Mouse (Mus musculus) liver, embryonic 13.5 days (tissue): Measurements from ENCODE around the gene Ankrd34a. TPM values are rescaled to one million over a fixed set of nuclear protein-coding genes. Genes with fewer than 3 reads are reported as not detected.

Source experiments
- ATAC-seq: fragments of 200-750 bp; cut with Nextera tagmentation; 2 replicates; pipeline ENCODE4 v1.8.0; 2017; ENCODE audit warnings: low read depth, mild to moderate bottlenecking, moderate number of reproducible peaks, moderate library complexity
- DNase-seq: peaks from one replicate; pipeline ENCODE4 v3.0.0; 2022
- H3K27ac ChIP-seq: fragments of 300-500 bp; sonication (generic); 2 replicates; pipeline ENCODE4 v1.5.1; 2015; ENCODE audit warnings: moderate library complexity, mild to moderate bottlenecking, inconsistent platforms
- H3K27me3 ChIP-seq: fragments of 300-500 bp; sonication (generic); 2 replicates; pipeline ENCODE4 v1.6.1; 2015; ENCODE audit warnings: mild to moderate bottlenecking, inconsistent platforms
- H3K36me3 ChIP-seq: fragments of 300-500 bp; sonication (generic); 2 replicates; pipeline ENCODE4 v1.6.1; 2015; ENCODE audit warnings: mild to moderate bottlenecking, inconsistent platforms
- H3K4me1 ChIP-seq: fragments of 300-500 bp; sonication (generic); replicated peaks from 2 replicates; pipeline ENCODE4 v1.6.1; 2015; ENCODE audit warnings: inconsistent platforms
- H3K4me2 ChIP-seq: fragments of 300-500 bp; sonication (generic); 2 replicates; pipeline ENCODE4 v1.6.1; 2015; ENCODE audit warnings: inconsistent platforms, mild to moderate bottlenecking, moderate library complexity
- H3K4me3 ChIP-seq: fragments of 300-500 bp; sonication (generic); replicated peaks from 2 replicates; pipeline ENCODE4 v1.5.1; 2015; ENCODE audit warnings: mild to moderate bottlenecking, inconsistent platforms
- H3K9ac ChIP-seq: fragments of 300-500 bp; sonication (generic); 2 replicates; pipeline ENCODE4 v1.6.1; 2015; ENCODE audit warnings: mild to moderate bottlenecking, inconsistent platforms
- H3K9me3 ChIP-seq: fragments of 300-500 bp; sonication (generic); replicated peaks from 2 replicates; pipeline ENCODE4 v1.6.1; 2016; ENCODE audit warnings: inconsistent platforms
- WGBS: fragments of 180-500 bp; shearing (Covaris S2); methylation state at CpG from one replicate; pipeline ENCODE4 v1.1.7; 2015; ENCODE audit not compliant: insufficient replicate concordance; 5-methylcytosine and 5-hydroxymethylcytosine counted together
- polyA plus RNA-seq: library from polyadenylated mRNA; unstranded; fragments of >200 nt; fragmentation: Nextera tagmentation; extraction: Ambion mirVana; gene quantifications from 2 replicates; pipeline ENCODE4 v1.2.1, GENCODE M21; 2015

Ankrd34a gene
- 0.12 and 0.14 TPM in 2 replicates for polyA plus RNA-seq

DNA sequence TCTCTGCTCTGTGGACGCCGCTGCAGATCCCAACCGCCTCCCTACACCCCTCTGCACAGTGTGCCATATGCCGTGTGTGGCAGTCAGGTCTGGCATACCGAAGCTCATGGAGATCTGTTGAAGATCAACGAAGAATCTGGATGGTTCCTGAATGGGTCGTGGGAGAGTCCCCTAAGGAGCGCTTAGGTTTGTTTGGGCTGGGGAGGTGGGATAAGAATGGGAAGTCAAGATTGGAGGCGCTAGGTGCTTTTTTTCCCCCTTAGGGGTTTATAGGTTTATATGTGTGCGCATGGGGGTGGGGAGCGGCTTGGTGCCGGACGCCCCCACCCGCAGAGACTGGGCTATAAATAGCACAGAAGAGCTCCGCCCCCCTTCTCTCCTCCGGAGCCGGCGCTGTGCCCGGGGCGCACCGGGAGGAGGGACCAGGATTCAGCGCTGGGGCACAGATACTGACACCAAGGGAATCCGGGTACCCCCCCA, at the start of gene Ankrd34a:
TSS of gene Ankrd34a (plus strand) at position 409 of the 480 bp plus-strand sequence.
- ATAC-seq: no peak
- Histone ChIP-seq H3K27me3 (peaks cover 67% of the 10 kb centered on the region), H3K9ac (peak within 1 kb of the TSS; percentile 56), H3K9me3 (no peaks in the 10 kb centered on the region), H3K4me2 (peak within 1 kb of the TSS; percentile 68), H3K36me3 (no peaks in the 10 kb centered on the region), H3K4me1 (peaks cover 59% of the 10 kb centered on the region), H3K4me3 (peak within 1 kb of the TSS; percentile 53), H3K27ac (no peak within 1 kb of the TSS)
- WGBS: 5% methylated on average over 20 of the region's 23 CpGs
- no peak for DNase-seq

- ATAC-seq (no peak), DNase-seq (no peak)
- Histone ChIP-seq H3K4me1 (peaks cover 9% of the 10 kb centered on the region), H3K27me3 (peaks cover 4% of the 10 kb centered on the region; the same call in 1 of the 2 replicates), H3K27ac (no peak overlapping the region), H3K36me3 (no peaks in the 10 kb centered on the region), H3K4me2 (no peak overlapping the region), H3K4me3 (no peak overlapping the region), H3K9me3 (no peaks in the 10 kb centered on the region), H3K9ac (no peak overlapping the region)
- 47% methylated on average over 4 of the region's 4 CpGs for WGBS
Observed at GRCm38 (mm10) chr3:96546880-96547279, 49.6 kb upstream of the Ankrd34a start.

DNA sequence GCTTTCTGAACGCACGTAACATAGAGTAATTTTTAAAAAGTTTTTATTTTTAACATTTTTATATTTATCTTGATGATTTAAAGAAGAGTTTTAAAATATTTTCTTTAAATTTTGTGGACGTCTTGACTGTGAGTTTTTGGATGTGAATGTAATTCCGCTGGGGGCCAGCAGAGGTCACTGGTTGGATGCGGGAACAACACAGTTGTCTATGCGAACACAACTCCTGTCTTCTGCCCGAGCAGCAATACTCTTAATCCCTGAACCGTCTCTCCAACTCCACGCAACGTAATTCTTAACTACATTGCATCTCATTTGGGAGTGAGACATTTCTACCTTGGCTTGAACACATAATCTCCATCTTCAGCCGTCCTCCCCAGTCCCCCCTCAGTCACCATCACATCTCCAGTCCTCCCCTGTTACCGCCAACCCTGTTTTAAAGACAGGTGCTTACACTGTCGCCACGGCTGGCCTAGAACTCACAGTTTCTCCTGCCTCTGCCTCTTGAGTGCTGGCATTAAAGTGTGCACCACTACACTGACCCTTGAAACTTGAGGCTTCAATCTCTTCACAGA, 49.0 kb upstream of the Ankrd34a start:
- Histone ChIP-seq H3K9ac (no peak overlapping the region), H3K9me3 (no peaks in the 10 kb centered on the region), H3K4me1 (peaks cover 9% of the 10 kb centered on the region), H3K4me3 (no peak overlapping the region), H3K4me2 (0 out of 2 replicates have a peak overlapping the region, but pooled peaks have one; percentile 13), H3K27ac (no peak overlapping the region), H3K36me3 (no peaks in the 10 kb centered on the region), H3K27me3 (peaks cover 4% of the 10 kb centered on the region; the same call in 1 of the 2 replicates)
- WGBS: 12% methylated on average over 14 of the region's 14 CpGs
- DNase-seq (peak; percentile 55), ATAC-seq (no peak)

DNA sequence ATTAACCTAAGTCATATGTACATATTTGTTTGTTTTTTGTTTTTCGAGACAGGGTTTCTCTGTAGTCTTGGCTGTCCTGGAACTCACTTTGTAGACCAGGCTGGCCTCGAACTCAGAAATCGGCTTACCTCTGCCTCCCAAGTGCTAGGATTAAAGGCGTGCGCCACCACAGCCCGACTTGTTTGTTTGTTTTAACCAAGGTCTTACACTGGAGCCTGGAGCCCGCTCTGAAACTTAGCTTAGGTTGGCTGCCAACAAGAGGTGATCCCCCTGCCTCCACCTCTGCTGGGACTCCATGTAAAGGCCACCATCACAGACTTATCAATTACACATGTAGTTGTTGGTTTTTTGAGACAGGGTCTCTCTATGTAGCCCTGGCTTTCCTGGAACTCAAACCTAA, 47.6 kb upstream of the Ankrd34a start:
- peaks cover 4% of the 10 kb centered on the region; the same call in 1 of the 2 replicates for H3K27me3 ChIP-seq
- no peaks in the 10 kb centered on the region for H3K9me3 ChIP-seq
- H3K4me2 ChIP-seq: no peak overlapping the region
- ATAC-seq (no peak), DNase-seq (no peak)
- no peaks in the 10 kb centered on the region for H3K36me3 ChIP-seq
- 73% methylated on average over 7 of the region's 7 CpGs for WGBS
- no peak overlapping the region for H3K9ac ChIP-seq
- H3K4me3 ChIP-seq: no peak overlapping the region
- peaks cover 11% of the 10 kb centered on the region for H3K4me1 ChIP-seq
- no peak overlapping the region for H3K27ac ChIP-seq

DNA sequence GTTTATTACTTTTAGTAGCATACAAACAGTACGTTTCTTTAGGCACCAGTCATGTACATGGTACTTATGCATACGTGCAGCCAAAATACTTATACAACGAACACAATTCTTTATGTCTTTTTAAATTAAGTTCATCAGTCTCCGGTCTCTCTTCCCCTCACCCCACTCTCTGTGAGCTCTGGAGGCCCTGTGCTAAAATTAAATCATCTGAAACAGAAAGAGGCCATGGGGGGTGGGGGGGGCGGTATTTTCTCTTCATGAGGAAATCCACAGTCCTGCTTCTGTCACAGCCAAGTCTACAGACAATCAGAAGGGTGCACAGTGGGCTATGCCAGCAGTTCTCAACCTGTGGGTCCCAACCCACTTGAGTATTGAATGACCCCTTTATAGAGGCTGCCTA, 47.1 kb upstream of the Ankrd34a start:
- H3K36me3 ChIP-seq: no peaks in the 10 kb centered on the region
- ATAC-seq (no peak), DNase-seq (no peak)
- 61% methylated on average over 5 of the region's 5 CpGs for WGBS
- H3K9me3 ChIP-seq: no peaks in the 10 kb centered on the region
- H3K9ac ChIP-seq: no peak overlapping the region
- no peaks in the 10 kb centered on the region for H3K27me3 ChIP-seq
- no peak overlapping the region for H3K27ac ChIP-seq
- peaks cover 13% of the 10 kb centered on the region for H3K4me1 ChIP-seq
- no peak overlapping the region for H3K4me3 ChIP-seq
- no peak overlapping the region for H3K4me2 ChIP-seq

DNA sequence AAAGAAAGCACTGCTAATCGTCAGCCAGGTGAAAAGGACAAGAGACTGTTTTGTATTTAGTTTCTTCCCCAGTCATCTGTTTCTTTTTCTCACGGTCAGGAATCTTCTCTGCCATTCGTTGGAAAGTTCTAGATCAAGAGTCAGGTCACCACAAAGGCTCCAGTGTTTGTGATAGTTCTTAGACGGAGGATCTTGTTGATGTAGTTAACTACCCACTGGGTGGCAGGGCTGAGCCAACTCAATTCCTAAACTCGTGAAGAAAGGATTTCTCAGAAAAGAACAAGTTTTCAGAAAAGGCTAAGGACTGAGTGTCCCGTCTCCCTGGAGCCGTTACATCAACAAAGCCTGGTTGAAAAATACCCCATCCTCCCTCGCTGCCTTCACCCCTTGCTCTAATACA, 45.2 kb upstream of the Ankrd34a start:
- ATAC-seq: no peak
- H3K4me2 ChIP-seq: no peak overlapping the region
- no peaks in the 10 kb centered on the region for H3K9me3 ChIP-seq
- no peaks in the 10 kb centered on the region for H3K27me3 ChIP-seq
- no peaks in the 10 kb centered on the region for H3K36me3 ChIP-seq
- no peak overlapping the region for H3K4me3 ChIP-seq
- peaks cover 27% of the 10 kb centered on the region for H3K4me1 ChIP-seq
- no peak for DNase-seq
- WGBS: 16% methylated on average over 8 of the region's 8 CpGs
- no peak overlapping the region for H3K27ac ChIP-seq
- H3K9ac ChIP-seq: no peak overlapping the region

DNA sequence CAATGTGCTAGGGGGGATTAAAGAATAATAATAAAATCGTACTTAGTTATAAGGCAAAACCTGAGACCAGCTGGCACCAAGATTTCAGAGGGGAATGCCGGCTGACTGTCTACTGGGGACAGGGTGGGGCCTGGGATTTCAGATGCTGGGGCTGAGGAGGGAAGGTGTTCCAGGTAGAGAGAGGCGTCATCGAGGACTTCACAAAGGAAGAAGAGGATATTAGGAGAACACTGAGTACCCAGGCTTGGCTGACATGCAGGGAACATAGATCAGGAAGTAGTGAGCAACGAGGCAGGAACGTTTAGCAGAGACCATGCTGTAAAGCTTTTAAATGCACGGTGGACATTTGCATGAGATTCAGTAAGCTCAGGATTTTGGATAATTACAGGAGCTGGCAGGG, 44.5 kb upstream of the Ankrd34a start:
- no peak for ATAC-seq
- no peak overlapping the region for H3K4me2 ChIP-seq
- WGBS: 52% methylated on average over 7 of the region's 7 CpGs
- H3K4me3 ChIP-seq: no peak overlapping the region
- peaks cover 34% of the 10 kb centered on the region for H3K4me1 ChIP-seq
- H3K9ac ChIP-seq: no peak overlapping the region
- no peak overlapping the region for H3K27ac ChIP-seq
- no peaks in the 10 kb centered on the region for H3K9me3 ChIP-seq
- no peaks in the 10 kb centered on the region for H3K27me3 ChIP-seq
- no peak for DNase-seq
- no peaks in the 10 kb centered on the region for H3K36me3 ChIP-seq

- DNase-seq (no peak), ATAC-seq (no peak)
- H3K9me3 ChIP-seq: no peaks in the 10 kb centered on the region
- no peaks in the 10 kb centered on the region for H3K27me3 ChIP-seq
- H3K27ac ChIP-seq: no peak overlapping the region
- no peaks in the 10 kb centered on the region for H3K36me3 ChIP-seq
- peaks cover 32% of the 10 kb centered on the region for H3K4me1 ChIP-seq
- no peak overlapping the region for H3K4me3 ChIP-seq
- no peak overlapping the region for H3K4me2 ChIP-seq
- WGBS: 56% methylated on average over 6 of the region's 6 CpGs
- no peak overlapping the region for H3K9ac ChIP-seq
Observed at GRCm38 (mm10) chr3:96553601-96554000, 42.8 kb upstream of the Ankrd34a start.

DNA sequence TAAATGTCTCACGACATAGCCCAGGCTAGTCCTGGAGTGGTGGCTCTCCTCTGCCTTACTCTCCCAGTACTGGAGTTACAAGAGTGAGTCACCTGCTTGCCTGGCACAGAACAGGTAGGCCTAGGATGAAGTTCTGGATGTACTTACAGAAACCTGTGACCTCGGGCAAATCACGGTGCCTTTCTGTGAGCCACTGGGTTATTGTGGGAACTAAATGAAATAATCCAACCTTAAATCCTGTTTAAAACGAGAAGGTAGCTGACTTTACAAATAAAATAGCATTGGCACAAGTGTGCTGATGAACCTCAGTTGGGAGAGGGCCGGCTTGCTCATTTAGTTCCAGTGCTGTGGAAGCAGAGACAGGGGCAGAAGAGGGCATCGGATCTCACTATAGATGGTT, 42.2 kb upstream of the Ankrd34a start:
- H3K27ac ChIP-seq: no peak overlapping the region
- no peak overlapping the region for H3K4me2 ChIP-seq
- DNase-seq (no peak), ATAC-seq (no peak)
- H3K27me3 ChIP-seq: no peaks in the 10 kb centered on the region
- peaks cover 38% of the 10 kb centered on the region for H3K4me1 ChIP-seq
- no peak overlapping the region for H3K9ac ChIP-seq
- H3K36me3 ChIP-seq: peaks cover 1% of the 10 kb centered on the region; the same call in 1 of the 2 replicates
- no peaks in the 10 kb centered on the region for H3K9me3 ChIP-seq
- WGBS: 72% methylated on average over 6 of the region's 6 CpGs
- H3K4me3 ChIP-seq: no peak overlapping the region

GRCm38 (mm10) chr3:96555041-96555596, 41.3 kb upstream of the Ankrd34a start:
- Histone ChIP-seq H3K9ac (no peak overlapping the region), H3K4me3 (no peak overlapping the region), H3K4me1 (peaks cover 46% of the 10 kb centered on the region), H3K9me3 (no peaks in the 10 kb centered on the region), H3K27me3 (no peaks in the 10 kb centered on the region), H3K27ac (peak overlapping the region; percentile 54; the same call in 1 of the 2 replicates), H3K4me2 (no peak overlapping the region), H3K36me3 (peaks cover 10% of the 10 kb centered on the region)
- DNase-seq (no peak), ATAC-seq (no peak)
- 77% methylated on average over 12 of the region's 12 CpGs for WGBS

GRCm38 (mm10) chr3:96555999-96556614, 40.3 kb upstream of the Ankrd34a start:
- H3K9ac ChIP-seq: peak overlapping the region; percentile 79
- peaks cover 20% of the 10 kb centered on the region for H3K36me3 ChIP-seq
- DNase-seq: no peak
- peak overlapping the region; percentile 86 for H3K4me2 ChIP-seq
- peaks cover 56% of the 10 kb centered on the region for H3K4me1 ChIP-seq
- ATAC-seq: no peak
- peak overlapping the region; percentile 74 for H3K4me3 ChIP-seq
- 0 out of 2 replicates have a peak overlapping the region, but pooled peaks have one; percentile 34 for H3K27ac ChIP-seq
- no peaks in the 10 kb centered on the region for H3K9me3 ChIP-seq
- 61% methylated on average over 15 of the region's 15 CpGs for WGBS
- no peaks in the 10 kb centered on the region for H3K27me3 ChIP-seq
